Mouse (Mus musculus) intestine, embryonic 15.5 days (tissue): Measurements from ENCODE around the gene Slc1a3. TPM values are rescaled to one million over a fixed set of nuclear protein-coding genes. Genes with fewer than 3 reads are reported as not detected.
"Not testable (repeated sequence)": the region's sequence is repeated elsewhere in the genome, so short reads cannot be mapped to it uniquely, and the experiment has no call there.

Experiments
- ATAC-seq: fragments of 200-750 bp; cut with Nextera tagmentation; 2 replicates; pipeline ENCODE4 v1.8.0; 2017; ENCODE audit warnings: moderate TSS enrichment, moderate library complexity
- H3K27ac ChIP-seq: fragments of 300-500 bp; sonication (generic); 2 replicates; pipeline ENCODE4 v1.5.1; 2015; ENCODE audit warnings: mild to moderate bottlenecking, inconsistent platforms
- H3K27me3 ChIP-seq: fragments of 300-500 bp; sonication (generic); replicated peaks from 2 replicates; pipeline ENCODE4 v1.6.1; 2015; ENCODE audit warnings: inconsistent platforms
- H3K36me3 ChIP-seq: fragments of 300-500 bp; sonication (generic); 2 replicates; pipeline ENCODE4 v1.6.1; 2015; ENCODE audit warnings: inconsistent platforms
- H3K4me1 ChIP-seq: fragments of 300-500 bp; sonication (generic); replicated peaks from 2 replicates; pipeline ENCODE4 v1.6.1; 2015; ENCODE audit warnings: inconsistent platforms
- H3K4me2 ChIP-seq: fragments of 300-500 bp; sonication (generic); replicated peaks from 2 replicates; pipeline ENCODE4 v1.6.1; 2015; ENCODE audit warnings: mild to moderate bottlenecking, inconsistent platforms
- H3K4me3 ChIP-seq: fragments of 300-500 bp; sonication (generic); replicated peaks from 2 replicates; pipeline ENCODE4 v1.5.1; 2015; ENCODE audit warnings: inconsistent platforms
- H3K9ac ChIP-seq: fragments of 300-500 bp; sonication (generic); 2 replicates; pipeline ENCODE4 v1.6.1; 2015; ENCODE audit warnings: inconsistent platforms
- H3K9me3 ChIP-seq: fragments of 300-500 bp; sonication (generic); 2 replicates; pipeline ENCODE4 v1.6.1; 2016; ENCODE audit warnings: inconsistent platforms
- WGBS: fragments of 180-500 bp; shearing (Covaris S2); methylation state at CpG from one replicate; pipeline ENCODE4 v1.1.7; 2015; 5-methylcytosine and 5-hydroxymethylcytosine counted together
- polyA plus RNA-seq: library from polyadenylated mRNA; unstranded; fragments of >200 nt; fragmentation: Nextera tagmentation; extraction: Ambion mirVana; gene quantifications from 2 replicates; pipeline ENCODE4 v1.2.1, GENCODE M21; 2015

The Slc1a3 gene
- polyA plus RNA-seq, 1 experiment from 2014 or later = 6.5 TPM

GRCm38 (mm10) chr15:8697976-8698375 is 12.6 kb downstream of the Slc1a3 start:
- Histone ChIP-seq H3K9ac (no peak overlapping the region), H3K4me3 (no peak overlapping the region), H3K27me3 (no peaks in the 10 kb centered on the region), H3K4me2 (no peak overlapping the region), H3K36me3 (no peaks in the 10 kb centered on the region), H3K27ac (no peak overlapping the region), H3K4me1 (no peaks in the 10 kb centered on the region), H3K9me3 (no peaks in the 10 kb centered on the region)
- WGBS = 54% methylated on average over 3 of the region's 3 CpGs
- no peak for ATAC-seq

- Histone ChIP-seq H3K4me2 (no peak overlapping the region), H3K4me1 (no peaks in the 10 kb centered on the region), H3K27ac (no peak overlapping the region), H3K27me3 (no peaks in the 10 kb centered on the region), H3K9ac (no peak overlapping the region), H3K9me3 (no peaks in the 10 kb centered on the region), H3K4me3 (no peak overlapping the region), H3K36me3 (no peaks in the 10 kb centered on the region)
- ATAC-seq = no peak
- WGBS = 49% methylated on average over 3 of the region's 3 CpGs
Observed at GRCm38 (mm10) chr15:8697500-8697899, 13.1 kb downstream of the Slc1a3 start.

GRCm38 (mm10) chr15:8690141-8690540 is 20.4 kb downstream of the Slc1a3 start:
- not testable (repeated sequence) for H3K27ac ChIP-seq, H3K9ac ChIP-seq, ATAC-seq, H3K9me3 ChIP-seq, H3K27me3 ChIP-seq, H3K4me1 ChIP-seq, H3K4me2 ChIP-seq, H3K36me3 ChIP-seq, H3K4me3 ChIP-seq
- WGBS = 96% methylated on average over 6 of the region's 6 CpGs

DNA sequence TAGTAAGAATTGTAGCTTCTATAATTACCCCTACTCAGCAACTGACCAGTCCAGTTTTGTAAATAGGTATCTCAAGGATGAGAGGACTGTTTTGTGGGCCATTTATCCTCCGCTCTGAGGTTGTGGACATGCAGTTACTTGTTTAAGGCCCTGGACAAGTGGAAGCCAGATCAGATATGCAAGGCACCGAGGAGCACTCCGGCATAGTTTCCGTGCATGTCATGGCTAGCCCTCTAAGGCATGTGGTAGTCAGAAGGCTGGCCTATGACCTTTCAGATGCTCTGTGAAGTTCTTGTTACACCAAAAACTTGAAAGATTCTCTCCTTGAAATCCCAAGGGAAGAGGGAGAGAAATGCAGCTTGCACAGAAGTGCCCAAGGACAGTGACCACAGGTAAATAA is 23.7 kb downstream of the Slc1a3 start:
- no peak overlapping the region for H3K9ac ChIP-seq
- H3K36me3 ChIP-seq = no peaks in the 10 kb centered on the region
- no peak for ATAC-seq
- 88% methylated on average over 4 of the region's 4 CpGs for WGBS
- no peaks in the 10 kb centered on the region for H3K27me3 ChIP-seq
- H3K4me3 ChIP-seq = no peak overlapping the region
- no peak overlapping the region for H3K27ac ChIP-seq
- H3K4me1 ChIP-seq = no peaks in the 10 kb centered on the region
- no peak overlapping the region for H3K4me2 ChIP-seq
- H3K9me3 ChIP-seq = no peaks in the 10 kb centered on the region

DNA sequence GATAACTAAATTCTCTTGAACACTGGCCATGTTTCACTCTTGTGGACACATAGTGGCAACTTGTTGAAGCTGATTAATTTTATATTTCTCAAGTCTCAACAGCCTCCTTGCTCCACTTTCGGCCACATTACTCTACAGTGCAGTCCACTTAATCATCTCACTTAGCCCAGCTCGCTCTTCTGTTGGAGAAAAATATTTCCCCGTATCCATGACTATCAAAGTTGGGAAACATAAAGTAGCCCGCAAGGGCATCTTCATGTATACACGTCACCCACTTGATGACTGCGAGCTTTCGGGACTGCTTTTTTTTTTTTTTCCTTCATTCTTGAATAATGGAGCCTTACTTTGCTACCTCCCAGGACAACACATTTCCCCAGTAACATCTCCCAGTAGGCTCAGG is 25.1 kb downstream of the Slc1a3 start:
- Histone ChIP-seq H3K4me1 (no peaks in the 10 kb centered on the region), H3K36me3 (no peaks in the 10 kb centered on the region), H3K27ac (no peak overlapping the region), H3K9ac (no peak overlapping the region), H3K9me3 (no peaks in the 10 kb centered on the region), H3K4me2 (no peak overlapping the region), H3K4me3 (no peak overlapping the region), H3K27me3 (no peaks in the 10 kb centered on the region)
- WGBS = 86% methylated on average over 7 of the region's 7 CpGs
- ATAC-seq = no peak

DNA sequence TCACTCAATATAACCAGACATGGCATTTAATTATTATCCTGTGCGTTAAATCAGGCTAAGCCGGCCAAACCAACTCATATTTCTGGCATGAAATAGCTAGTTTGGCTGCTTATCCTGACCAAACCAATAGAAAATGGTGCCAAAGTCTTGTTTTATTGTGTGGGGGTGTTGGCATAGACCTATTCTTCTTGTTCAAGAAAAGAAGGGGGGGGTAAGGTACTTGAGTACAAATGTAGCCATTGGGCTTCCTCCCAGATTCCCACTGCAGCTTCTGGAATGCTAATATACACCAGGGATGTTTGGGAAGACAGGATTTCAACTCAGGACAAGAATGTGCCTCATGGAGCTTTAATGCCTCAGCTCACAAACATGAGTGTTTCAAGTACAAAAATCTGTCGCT is 26.3 kb downstream of the Slc1a3 start:
- no peaks in the 10 kb centered on the region for H3K27me3 ChIP-seq
- no peak overlapping the region for H3K9ac ChIP-seq
- H3K4me2 ChIP-seq = no peak overlapping the region
- H3K4me1 ChIP-seq = no peaks in the 10 kb centered on the region
- H3K27ac ChIP-seq = no peak overlapping the region
- no peak overlapping the region for H3K4me3 ChIP-seq
- ATAC-seq = no peak
- no peaks in the 10 kb centered on the region for H3K36me3 ChIP-seq
- WGBS = 80% methylated on average over 3 of the region's 3 CpGs
- H3K9me3 ChIP-seq = no peaks in the 10 kb centered on the region

DNA sequence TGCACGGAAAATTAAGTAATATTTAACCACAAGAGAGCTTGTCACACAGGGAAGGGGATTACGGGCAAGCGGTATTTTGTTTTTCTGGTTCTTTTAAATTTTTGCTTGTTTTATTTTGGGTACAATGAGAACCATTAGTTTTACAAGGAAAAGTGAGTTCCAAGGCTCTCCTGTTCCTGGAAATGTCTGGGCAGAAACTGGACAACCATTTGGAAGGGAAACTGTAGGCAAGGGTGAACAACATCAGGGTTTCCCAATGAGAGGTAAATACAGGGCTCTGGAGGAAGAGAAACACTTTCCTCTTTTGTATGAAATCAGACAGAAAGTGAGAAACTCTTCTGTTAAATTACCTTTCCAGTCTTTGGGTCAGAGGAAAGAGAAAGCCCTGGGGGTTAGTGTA is 27.7 kb downstream of the Slc1a3 start:
- WGBS = 72% methylated on average over 3 of the region's 3 CpGs
- ATAC-seq = no peak
- no peak overlapping the region for H3K9ac ChIP-seq
- H3K27me3 ChIP-seq = no peaks in the 10 kb centered on the region
- H3K4me2 ChIP-seq = no peak overlapping the region
- H3K9me3 ChIP-seq = no peaks in the 10 kb centered on the region
- no peak overlapping the region for H3K4me3 ChIP-seq
- H3K4me1 ChIP-seq = no peaks in the 10 kb centered on the region
- H3K27ac ChIP-seq = no peak overlapping the region
- no peaks in the 10 kb centered on the region for H3K36me3 ChIP-seq

GRCm38 (mm10) chr15:8682421-8682820 is 28.1 kb downstream of the Slc1a3 start:
- Histone ChIP-seq H3K4me1 (no peaks in the 10 kb centered on the region), H3K4me2 (no peak overlapping the region), H3K27me3 (no peaks in the 10 kb centered on the region), H3K27ac (no peak overlapping the region), H3K36me3 (no peaks in the 10 kb centered on the region), H3K9me3 (no peaks in the 10 kb centered on the region), H3K9ac (no peak overlapping the region), H3K4me3 (no peak overlapping the region)
- ATAC-seq = no peak
- 78% methylated on average over 9 of the region's 9 CpGs for whole genome bisulfite sequencing

DNA sequence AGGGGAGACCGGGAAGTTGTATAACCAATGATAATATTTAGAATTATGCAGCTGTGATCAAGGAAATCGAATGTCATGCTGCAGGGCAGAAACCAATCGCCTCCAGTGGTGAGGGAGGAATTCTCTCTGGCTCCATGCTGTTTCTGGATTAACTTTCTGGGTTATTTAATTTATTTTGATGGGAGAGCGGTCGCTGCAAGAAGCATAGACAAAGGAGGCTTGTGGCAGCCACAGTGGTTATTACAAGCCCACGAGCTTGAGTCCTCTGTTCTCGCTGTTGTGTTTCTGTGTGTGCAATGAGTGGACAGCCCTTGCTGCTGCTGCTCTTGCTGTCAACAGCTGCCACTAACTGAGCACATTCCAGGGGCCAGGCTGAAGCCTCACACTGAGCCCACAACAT is 28.6 kb downstream of the Slc1a3 start:
- Histone ChIP-seq H3K27me3 (no peaks in the 10 kb centered on the region), H3K4me2 (no peak overlapping the region), H3K4me1 (no peaks in the 10 kb centered on the region), H3K36me3 (no peaks in the 10 kb centered on the region), H3K27ac (no peak overlapping the region), H3K9me3 (no peaks in the 10 kb centered on the region), H3K4me3 (no peak overlapping the region), H3K9ac (no peak overlapping the region)
- 61% methylated on average over 7 of the region's 7 CpGs for WGBS
- ATAC-seq = no peak

DNA sequence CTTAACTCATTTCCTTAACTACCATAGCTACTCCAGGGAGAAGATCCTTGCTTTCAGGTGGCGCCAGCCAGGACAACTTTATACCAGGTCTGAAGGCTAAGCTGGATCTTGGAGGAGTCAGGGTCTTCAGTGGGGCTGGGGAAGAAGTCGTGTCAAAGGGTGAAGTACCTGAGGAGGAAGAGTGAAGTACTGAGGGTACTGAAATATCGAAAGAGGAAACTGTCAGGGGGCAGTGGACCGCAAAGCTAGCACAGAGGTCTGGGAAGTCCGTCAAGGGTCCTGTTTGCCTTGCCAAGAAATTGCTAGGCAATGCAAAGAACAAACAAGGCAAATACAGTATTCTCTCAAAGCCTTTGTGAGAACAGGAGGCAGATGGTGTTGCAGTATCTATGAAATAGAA is 29.6 kb downstream of the Slc1a3 start:
- 88% methylated on average over 5 of the region's 5 CpGs for WGBS
- no peaks in the 10 kb centered on the region for H3K4me1 ChIP-seq
- no peaks in the 10 kb centered on the region for H3K9me3 ChIP-seq
- no peaks in the 10 kb centered on the region for H3K27me3 ChIP-seq
- H3K4me2 ChIP-seq = no peak overlapping the region
- ATAC-seq = no peak
- no peak overlapping the region for H3K4me3 ChIP-seq
- no peaks in the 10 kb centered on the region for H3K36me3 ChIP-seq
- H3K9ac ChIP-seq = no peak overlapping the region
- H3K27ac ChIP-seq = no peak overlapping the region

- H3K36me3 ChIP-seq = no peaks in the 10 kb centered on the region
- H3K9ac ChIP-seq = no peak overlapping the region
- no peaks in the 10 kb centered on the region for H3K27me3 ChIP-seq
- WGBS = 85% methylated on average over 2 of the region's 2 CpGs
- H3K27ac ChIP-seq = no peak overlapping the region
- no peaks in the 10 kb centered on the region for H3K9me3 ChIP-seq
- no peak for ATAC-seq
- no peaks in the 10 kb centered on the region for H3K4me1 ChIP-seq
- no peak overlapping the region for H3K4me2 ChIP-seq
- H3K4me3 ChIP-seq = no peak overlapping the region
Observed at GRCm38 (mm10) chr15:8676959-8677358, 33.6 kb downstream of the Slc1a3 start.

GRCm38 (mm10) chr15:8676211-8676691 is 34.3 kb downstream of the Slc1a3 start:
- no peak overlapping the region for H3K4me2 ChIP-seq
- H3K9ac ChIP-seq = no peak overlapping the region
- no peaks in the 10 kb centered on the region for H3K36me3 ChIP-seq
- 33% methylated on average over 5 of the region's 5 CpGs for WGBS
- H3K4me1 ChIP-seq = no peaks in the 10 kb centered on the region
- H3K9me3 ChIP-seq = no peaks in the 10 kb centered on the region
- H3K27ac ChIP-seq = no peak overlapping the region
- ATAC-seq = no peak
- no peaks in the 10 kb centered on the region for H3K27me3 ChIP-seq
- no peak overlapping the region for H3K4me3 ChIP-seq

DNA sequence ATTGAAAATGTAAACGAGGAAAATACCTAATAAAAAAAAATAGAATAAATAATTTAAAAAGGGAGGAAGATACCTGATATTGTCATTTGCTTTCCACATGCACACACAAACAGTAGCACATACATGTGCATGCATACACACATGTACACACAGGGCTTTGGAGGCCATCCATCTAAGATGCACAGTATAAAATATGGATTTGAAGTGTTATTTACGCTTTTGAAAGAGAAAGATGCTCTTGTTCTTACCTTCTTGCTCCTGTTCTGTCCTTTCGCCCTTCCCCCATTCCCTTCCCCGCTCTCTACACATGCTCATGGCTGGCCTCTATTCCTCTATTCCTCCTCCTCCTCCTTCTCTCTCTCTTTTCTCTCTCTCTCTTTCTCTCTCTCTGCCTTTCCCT is 34.9 kb downstream of the Slc1a3 start:
- no peak overlapping the region for H3K4me3 ChIP-seq
- H3K4me1 ChIP-seq = no peaks in the 10 kb centered on the region
- H3K27ac ChIP-seq = no peak overlapping the region
- no peaks in the 10 kb centered on the region for H3K36me3 ChIP-seq
- no peaks in the 10 kb centered on the region for H3K9me3 ChIP-seq
- no peak overlapping the region for H3K4me2 ChIP-seq
- WGBS = 83% methylated on average over 4 of the region's 4 CpGs
- no peak for ATAC-seq
- no peak overlapping the region for H3K9ac ChIP-seq
- no peaks in the 10 kb centered on the region for H3K27me3 ChIP-seq

DNA sequence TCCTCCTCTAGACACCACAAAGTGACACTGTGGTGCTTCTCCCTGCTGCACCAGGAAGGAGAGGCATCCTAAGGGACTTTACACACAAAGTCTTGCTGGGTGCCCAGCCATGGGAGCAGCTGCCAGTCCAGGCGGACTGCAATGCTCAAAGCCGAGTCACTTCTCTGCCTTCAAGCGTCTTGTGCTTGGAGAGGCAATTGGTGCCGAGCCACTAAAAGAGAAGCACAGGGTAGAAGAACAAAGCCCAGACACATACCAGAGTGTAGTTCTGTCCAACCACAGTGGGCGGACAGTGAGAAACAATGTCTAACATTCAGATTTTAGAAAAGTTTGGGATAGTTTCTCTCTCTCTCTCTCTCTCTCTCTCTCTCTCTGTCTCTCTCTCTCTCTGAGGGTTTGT is 38.0 kb downstream of the Slc1a3 start:
- no peaks in the 10 kb centered on the region for H3K27me3 ChIP-seq
- H3K9me3 ChIP-seq = no peaks in the 10 kb centered on the region
- 68% methylated on average over 5 of the region's 5 CpGs for WGBS
- no peak overlapping the region for H3K9ac ChIP-seq
- ATAC-seq = no peak
- no peak overlapping the region for H3K4me3 ChIP-seq
- no peak overlapping the region for H3K27ac ChIP-seq
- no peak overlapping the region for H3K4me2 ChIP-seq
- no peaks in the 10 kb centered on the region for H3K36me3 ChIP-seq
- no peaks in the 10 kb centered on the region for H3K4me1 ChIP-seq
